Mouse (Mus musculus): Measurements from ENCODE around the gene Inmt.
"Not testable (repeated sequence)": the region's sequence is repeated elsewhere in the genome, so short reads cannot be mapped to it uniquely, and the experiment has no call there.

Gene Inmt

DNA sequence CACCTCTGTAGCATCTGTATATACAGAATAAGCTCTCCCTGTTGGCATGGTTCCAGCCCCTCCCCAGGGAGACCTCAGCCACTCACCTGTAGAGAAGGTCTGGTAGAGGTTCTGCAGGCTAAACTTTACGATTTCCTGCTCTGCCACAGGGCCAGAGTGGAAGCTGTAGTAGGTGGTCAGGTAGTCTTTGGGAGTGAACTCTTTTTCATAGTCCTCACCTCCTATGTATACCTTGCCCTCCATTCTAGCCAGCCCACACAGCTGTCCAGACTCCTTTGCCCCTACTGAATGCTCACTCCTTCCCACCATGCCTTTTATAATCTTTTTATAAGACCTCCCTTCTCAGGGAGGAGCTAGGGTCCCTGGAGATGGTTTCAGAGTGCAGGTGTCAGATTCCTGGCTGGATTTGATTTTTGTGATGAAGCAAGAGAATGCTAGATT, at the start of gene Inmt:
Gene Inmt, minus strand, starts transcription at position 303 of the 441 bp plus-strand sequence.
- DNase-seq, result peak; percentile 58

DNA sequence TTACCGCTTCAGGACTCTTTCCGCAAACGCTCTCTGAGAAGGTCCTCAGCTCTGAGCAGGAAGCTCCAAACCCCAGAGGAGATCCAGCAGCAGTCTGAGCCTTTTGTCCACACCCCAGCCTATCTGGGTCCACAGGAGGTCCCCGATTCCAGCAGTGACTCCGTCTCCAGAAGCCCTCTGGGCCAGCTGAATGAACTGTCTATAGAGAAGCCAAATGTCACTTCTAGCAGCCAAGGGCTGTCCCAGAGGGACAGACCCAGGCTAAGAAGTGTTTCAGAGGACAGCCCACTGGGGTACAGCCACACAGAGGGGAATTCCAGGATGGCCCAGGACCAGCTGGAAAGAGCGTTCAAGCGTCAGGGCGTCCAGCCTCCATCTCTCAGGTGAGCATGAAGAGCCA, 49.1 kb upstream of the Inmt start:
- no peak for DNase-seq

DNA sequence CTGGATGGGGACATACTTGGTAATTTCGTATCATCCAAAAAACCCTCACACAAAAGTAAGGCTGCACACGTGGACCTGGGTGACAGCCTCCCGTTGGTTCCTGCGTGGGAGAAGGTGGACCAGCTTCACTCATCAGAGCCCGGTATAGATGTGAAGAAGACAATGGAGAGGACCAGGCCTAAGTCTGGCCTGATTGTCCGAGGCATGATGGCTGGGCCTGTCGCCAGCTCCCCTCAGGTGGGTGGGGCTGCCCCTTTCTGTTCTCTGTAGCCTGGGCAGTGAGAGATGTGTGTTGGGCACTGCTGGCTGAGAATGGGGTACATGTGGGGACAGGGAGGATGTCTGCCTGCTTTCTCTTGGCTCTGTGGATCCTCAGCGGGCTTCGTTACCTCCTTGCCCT, 43.4 kb upstream of the Inmt start:
- no peak for DNase-seq

DNA sequence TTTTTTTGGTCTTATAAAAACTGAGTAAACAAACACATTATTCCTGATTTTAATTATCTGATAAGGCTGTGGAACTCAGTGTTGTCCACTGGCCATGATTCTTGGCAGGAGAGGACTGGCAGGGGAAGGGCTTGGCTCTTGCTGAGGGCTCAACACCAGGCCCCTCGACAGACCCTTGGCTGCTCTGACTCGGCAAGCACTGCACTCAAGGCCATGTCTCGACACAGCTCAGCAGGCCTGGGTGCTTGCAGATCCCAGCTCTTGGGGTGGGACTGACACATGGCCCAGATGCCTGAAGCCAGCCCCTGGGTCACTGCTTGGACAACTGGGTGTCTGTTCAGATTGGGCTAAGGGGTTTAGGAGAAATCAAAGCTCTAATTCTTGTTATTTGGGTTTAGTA, 39.7 kb upstream of the Inmt start:
- DNase-seq, result peak; percentile 44

DNA sequence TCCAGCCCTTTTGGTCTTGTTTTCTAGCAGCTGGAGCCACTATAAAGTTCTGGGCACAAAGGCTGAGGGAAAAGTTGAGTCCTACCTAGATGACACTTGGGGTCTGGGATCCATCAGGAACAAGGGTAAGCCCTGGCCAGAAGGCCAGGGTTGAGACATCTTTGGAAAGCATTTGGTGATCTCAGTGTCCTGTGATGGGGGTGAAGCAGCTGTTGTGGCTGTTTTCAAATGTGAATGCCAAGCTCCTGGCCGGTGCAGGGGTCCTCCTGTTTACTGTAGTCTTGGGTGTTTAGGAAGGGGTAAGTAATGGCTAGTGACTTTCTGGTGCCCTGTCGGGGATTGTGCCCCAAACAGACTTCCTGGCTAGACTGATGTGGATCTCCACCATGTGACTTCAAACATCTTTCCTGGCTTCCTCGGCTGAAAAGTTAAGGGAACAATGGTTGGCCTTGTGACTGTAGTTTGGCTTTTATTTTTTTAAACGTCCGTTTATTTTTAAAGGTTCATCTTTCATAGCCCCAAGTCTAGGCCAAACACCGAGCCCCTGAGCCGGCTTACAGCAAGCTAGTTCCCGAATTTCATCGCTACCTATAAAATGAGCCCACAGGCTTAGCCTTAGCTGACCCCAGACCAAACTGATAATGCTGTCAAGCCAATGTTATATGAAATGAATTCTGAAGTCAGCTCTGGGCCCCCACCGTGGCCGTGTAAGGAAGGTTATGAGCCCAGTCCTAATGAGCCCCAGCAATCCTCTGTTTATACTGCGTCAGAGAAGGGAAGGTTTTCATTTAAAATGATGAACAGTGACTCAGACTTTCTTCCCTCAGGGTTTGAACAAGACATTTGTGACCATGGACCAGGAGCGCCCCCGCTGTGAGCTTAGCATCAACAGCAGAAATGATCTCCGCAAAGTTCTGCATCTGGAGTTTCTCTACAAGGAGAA, 35.9 kb upstream of the Inmt start:
- no peak for DNase-seq

DNA sequence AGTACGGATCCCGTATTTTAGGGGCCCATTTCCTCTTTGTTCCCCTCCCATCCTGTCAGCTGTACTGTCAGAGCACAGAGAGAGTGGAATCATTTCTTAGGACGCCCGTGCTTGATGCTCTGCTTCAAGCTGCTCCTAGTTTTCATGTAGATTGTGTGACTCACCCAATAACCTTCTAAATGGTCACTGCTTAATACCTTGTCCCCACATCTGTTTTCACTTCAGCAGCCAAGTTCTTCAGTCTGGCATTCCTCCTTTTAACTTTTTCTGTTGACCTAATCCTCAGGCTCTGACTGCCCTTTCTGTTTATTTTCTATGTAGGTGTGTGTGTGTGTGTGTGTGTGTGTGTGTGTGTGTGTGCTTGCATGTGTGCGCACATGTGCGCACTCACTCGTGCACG, 32.9 kb upstream of the Inmt start:
- no peak for DNase-seq

DNA sequence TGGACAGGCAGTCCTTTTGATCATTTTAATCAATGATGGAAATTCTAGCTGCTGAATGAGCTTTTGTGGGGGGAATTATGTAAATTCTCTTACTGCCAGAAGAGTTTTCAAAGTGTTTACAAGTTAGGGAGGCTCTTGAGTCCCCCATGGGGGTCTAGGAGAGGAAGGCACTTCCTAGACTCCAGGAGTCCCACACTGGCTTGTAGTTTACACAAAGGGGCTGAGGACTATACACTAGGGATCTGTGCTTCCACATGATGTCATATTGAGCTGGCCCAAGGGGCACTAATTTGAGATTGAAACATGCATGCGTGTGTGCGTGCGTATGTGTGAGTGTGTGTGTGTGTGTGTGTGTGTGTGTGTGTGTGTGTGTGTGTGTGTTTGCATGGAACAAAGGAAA, 29.1 kb upstream of the Inmt start:
- no peak for DNase-seq

DNA sequence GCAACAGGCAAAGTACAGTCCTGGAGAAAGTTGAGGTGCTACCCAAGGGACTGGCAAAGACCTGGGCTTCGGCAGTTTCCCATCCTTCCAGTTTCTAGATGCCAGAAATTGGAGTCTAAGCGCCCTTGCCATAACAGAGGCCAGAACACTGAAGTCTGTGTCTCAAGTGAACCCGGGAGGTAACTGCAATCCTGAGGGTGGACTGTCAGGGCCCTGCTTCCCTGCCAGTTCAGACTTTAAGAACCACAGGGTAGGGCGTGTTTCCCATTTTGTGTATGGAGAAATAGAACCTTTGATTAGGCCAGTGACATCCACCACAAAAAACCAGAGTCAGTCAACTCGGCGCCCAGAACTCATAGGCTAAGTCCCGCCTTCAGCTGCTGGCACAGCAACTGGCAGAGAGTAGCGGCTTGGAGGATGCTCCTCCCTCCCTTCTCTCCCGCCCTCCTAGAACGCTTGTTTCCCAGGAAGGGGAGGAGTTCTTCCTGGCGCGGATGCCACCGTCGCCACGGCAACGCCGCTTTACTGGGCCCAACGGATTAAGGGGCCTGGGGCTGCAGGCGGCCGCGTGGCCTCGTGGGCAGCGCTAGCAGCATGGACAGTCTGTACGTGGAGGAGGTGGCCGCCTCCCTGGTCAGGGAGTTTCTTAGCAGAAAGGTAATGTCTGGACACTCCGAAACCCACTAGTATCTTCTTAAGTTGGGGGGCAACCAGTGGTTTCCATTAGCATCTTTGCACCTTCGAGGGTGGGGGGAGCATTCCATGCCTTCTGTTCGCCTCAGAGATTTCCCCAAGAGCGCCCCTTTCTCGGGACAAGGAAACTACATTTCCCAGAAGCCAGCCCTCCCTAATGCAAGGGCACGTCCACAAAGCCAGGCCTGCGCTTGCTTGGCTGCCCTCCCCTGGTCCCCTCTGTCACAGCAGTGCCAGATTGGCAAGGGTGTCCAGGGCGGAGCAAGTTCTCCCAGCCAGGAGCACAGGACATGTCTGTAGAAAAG, 28.4 kb upstream of the Inmt start, which contains the start of gene Mindy4:
Gene Mindy4, plus strand, starts transcription at position 471 of the 998 bp plus-strand sequence.
- DNase-seq, result peak; percentile 92

DNA sequence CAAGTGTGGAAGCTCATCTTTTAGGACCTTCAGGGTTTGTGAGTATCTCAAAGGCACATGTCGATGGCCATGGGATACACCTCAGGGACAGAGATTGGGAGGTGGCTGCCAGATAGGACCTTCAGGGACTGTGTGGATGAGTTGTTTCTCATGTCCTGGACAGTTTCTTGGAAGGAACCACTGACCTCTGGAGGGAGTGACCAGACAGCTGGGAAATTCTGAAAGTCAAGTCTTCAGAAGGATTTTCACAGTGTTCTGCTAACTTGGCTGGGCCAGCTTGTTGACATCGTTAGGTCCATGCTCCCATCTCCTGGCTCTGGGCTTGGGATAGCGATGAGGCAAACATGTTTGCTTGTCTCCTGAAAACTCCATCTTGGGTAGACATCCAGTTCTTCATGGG, 24.2 kb upstream of the Inmt start:
- no peak for DNase-seq

DNA sequence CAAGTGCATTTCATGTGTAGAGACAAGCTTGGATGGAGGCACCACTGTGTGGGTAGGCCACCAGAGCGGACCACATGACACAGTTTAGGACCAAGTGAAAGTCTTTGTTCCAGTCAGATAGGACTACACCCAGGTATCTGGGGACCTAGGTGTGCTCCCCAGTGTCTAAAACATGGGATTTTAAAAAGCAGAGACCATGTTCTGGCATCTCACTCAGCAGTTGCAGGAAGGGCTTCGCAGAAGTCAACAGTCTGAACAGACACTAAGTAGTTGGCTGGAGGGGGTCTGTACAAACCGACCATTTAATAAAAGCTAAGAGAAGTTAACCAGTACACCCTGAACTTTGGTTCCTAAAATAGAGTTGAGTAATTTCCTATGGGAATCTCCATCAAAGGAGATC, 18.3 kb upstream of the Inmt start:
- no peak for DNase-seq

DNA sequence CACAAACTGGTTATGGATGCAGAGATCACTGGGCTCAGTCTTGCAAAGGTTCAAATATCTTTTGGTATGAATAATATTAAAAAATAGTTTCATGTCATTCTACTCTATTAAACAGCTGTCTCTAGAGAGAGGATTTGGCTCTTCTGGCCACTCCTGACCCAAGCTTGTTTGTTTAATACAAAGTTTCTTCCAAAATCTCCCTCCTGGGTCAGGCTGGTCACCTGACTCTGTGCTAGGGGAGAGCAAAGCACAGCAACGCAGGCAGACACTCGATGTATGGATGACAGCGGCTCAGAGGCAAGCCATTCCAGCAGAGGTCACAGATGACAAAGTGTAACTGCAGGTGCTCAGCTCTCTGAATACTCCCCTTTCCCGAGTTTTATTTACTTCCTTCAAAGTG, 16.7 kb upstream of the Inmt start:
- no peak for DNase-seq

DNA sequence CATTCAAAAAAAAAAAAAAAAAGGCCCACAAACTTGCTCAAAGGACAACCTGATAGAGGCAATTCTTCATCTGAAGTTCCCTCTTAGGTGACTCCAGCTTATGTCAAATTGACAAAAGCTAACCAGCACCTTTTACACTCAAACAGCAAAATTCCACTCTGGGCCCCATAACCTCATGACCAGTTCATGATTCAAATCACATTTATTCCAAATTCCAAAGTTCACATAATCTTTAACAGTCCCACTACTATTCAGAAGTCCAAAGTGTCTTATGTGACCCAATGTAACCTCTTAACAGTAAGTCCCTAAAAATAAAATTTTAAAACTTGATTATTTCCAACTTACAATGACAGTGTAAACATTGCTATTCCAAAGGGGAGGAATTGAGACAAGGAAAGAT, 14.6 kb upstream of the Inmt start:
- DNase-seq, result no peak

DNA sequence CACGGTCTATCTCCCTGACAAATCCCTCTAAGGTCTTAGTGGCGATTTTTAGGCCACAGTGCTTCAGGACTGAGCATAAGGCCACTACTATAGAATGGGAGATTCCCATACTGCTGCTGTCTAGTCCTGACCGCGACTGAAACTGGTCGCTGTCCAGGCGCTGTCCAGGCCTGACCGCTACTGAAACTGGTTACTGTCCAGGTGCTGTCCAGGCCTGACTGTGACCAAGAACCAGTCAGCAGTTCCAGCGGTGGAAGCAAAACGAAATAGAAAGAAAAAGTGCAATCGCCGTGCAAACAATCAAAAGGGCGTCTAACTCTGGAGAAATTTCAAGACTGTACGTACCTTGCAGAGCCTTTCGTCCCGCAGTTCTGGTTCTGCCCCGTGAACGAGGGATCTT, 13.0 kb upstream of the Inmt start:
- not testable (repeated sequence) for DNase-seq

DNA sequence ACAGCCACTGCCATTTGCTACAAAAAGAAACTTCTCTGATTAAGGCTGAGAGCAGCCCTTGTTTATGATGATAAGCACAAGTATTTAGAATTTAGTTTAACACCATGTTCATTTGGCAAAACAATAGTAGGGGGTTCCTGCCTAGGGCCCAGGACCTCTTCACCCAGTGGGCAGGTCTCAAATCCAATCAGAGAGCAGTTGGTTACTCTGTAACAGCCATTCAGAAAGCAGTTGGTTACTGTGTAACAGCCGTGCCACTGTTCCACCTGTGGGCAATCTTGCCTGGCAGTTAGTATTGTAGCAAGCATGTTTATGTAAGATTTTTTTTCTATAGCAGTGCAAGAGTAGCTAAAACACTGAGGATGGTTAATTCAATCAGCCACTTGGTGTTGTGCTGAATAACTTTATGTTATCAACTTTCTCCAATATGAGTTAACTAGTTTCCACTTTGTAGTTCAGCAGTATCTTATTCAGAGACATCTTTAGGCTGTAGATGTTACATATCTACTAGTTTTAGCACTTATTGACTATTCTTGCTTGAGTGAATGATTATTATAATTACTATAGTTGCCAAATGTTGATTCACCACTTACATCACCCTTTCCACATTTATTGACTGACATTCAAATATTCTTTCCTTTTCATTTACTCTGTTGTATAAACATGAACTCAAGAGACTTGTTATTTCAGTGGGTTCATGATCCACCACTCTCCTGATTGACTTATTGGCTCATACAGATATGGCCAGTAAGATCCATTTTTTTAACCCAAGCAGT, 8.0 kb upstream of the Inmt start:
- DNase-seq, result no peak

DNA sequence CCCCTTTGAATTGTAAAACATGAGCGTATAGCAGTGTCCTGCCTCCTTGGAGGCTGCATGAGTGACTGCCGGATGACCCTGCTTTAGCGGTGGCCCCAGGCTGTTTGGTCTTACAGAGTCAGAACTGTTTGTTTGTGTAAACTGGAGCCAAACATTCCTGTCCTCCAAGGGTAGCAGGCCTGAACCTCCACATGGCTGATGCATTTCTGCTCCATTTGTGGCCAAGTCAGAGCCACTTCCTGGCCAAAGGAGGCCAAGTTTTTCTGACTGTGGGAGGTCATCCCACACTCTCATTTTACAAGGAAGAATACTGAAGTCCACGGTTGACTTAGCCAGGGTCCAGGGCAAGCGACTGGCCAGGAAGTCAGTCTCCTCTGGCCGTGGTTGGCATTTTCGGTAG, 4.7 kb upstream of the Inmt start:
- peak; percentile 50 for DNase-seq

DNA sequence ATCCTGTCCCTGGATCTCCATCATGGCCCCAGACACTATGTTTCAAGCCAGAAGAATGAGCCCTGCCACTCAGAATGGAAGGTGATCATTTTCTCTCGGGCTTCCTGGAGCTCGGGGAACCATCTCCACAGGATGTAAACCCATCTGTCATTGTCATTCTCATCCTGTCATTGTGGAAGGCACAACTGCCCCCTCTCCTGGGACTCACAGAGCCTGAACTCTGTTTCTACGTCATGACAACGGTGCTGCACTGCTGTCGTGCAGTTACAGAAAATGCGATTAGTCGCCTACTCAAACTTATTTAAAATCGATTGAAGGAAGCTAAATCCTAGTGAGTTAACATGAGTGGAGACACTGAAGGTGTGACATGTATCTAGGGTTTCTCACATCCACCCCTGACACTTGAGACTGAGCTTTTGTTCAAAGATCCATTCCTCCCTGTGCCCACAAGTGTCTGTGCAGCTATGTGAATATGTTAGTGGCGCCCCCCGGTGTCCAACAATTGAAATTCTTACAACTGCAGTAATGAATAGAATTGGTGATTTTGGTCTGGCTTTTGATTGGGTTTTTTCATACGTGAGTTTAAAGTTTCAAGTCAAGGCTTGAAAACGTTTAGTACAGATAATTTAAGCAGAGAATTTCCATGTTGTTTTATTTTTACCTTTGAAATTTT, 2.4 kb upstream of the Inmt start:
- DNase-seq, result peak; percentile 36

DNA sequence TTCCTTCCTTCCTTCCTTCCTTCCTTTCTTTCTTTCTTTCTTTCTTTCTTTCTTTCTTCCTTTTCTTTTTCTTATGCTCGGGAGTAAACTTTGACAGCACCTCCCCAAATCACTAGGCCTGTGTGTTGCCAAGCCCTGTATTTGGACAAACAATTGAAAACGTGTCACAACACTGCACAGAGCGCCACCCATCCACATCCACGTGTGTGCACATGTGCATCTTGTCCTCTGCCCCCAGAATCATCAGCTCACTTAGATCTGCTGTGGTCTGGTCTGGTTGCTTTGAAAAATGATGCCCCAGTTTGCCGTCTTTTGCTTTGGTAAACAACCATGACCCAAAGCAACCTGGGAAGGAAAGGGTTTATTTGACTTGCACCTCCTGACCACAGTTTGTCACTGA, 1.0 kb upstream of the Inmt start:
- DNase-seq, result peak; percentile 39

DNA sequence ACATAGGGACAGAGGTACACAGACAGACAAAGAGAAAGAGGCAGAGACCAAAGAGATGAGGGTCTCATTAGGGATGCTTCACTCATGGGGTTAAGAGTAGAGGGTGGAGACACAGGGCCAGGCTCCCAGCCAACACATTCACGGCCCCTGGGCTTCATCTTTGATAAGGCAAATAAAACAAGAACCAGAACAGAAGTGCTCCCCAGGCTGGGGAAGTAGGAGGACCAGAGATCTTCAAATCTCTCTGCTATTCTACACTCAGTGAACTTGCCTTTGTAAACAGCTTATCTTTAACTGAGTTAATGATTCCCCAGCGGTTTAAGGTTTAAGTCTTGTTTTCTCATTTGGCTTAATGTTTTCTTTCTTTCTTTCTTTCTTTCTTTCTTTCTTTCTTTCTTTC, 613 bp upstream of the Inmt start:
- peak; percentile 56 for DNase-seq

DNA sequence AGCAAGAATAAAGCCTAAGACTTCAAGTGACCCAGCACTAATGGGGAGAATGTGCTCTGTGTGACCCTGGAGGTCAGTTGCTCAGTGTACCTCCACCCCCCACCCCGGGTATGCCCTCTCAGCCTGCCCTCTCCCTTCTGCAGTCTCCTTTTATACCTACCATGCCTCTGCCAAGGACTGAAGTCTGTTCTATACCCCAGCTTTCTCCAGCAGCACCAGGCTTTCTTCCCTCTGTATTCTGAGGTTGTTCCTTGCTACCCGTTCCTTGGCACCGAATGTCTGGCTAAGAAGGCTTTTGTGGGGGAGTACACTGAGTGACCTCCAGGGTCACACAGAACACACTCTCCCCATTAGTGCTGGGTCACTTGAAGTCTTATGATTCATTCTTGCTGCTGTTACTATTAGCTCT, 898 bp downstream of the Inmt start:
- no peak for DNase-seq

DNA sequence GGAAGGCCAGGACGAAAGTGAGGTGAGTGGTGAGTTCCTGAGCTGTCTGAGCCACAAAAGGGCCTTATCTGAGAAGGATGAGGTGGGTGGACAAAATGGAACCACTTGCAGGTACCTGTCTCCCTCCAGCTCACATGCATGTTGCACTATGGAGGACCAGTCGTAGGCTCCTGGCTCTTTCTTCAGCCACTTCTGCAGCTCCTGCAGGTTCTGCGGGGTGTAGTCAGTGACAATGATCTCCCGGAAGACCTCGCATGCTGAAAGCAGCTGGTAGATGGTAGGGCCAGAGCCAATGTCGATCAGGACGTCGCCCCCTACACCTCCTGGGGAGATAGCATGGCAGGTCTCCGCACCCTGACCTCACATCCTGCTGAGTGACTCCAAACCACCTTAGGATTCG, 1.7 kb downstream of the Inmt start:
- DNase-seq, result no peak

DNA sequence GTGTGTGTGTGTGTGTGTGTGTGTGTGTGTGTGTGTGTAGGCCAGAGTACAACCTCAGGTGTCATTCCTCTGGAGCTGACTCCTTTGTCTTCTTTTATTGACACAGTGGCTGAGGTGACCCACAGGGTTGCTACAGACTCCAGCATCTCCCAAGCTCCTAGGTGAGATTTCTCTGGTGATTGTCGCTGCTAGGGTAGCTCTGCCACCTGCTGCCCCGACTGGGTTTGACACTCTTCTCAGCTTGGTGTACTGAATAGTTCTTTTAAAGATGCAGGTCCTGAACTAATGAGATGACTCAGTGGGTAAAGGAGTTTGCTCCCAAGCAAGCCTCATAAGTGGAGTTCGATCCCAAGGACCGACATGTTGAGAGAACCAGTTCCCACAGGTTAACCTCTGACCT, 3.2 kb downstream of the Inmt start:
- DNase-seq, result no peak

DNA sequence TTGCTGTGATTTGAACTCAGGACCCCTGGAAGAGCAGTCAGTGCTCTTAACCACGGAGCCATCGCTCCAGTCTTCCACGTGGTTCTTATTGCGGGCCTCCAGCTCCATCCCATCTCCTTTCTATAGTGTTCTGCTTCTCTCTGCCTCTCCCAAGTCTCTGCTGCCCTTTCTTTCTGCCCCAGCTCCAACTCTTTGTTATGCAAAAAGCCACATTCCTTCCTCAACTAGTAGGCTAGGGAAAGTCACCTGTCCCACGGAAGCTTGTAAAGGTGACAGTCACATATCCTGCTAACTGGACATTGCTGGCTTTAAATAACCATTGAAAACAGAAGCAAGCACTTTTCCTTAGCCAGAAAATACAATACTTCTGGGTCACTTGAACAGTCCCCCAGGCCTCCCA, 5.0 kb downstream of the Inmt start:
- no peak for DNase-seq
